In genomic region chr9:107342201-107342709, GRCm38 (mm10) we compare ENCODE assay signal across 11 mouse cellular contexts. TPM values are rescaled to one million over a fixed set of nuclear protein-coding genes. Genes with fewer than 3 reads are reported as not detected.
"Had no signal": no experiment of that assay in that cellular context is flagged by ENCODE, and none has a peak within 500 bp of the region (broad histone marks: within the 10 kb centered on the region; RNA-seq: fewer than 3 reads in every experiment).

No protein-coding gene starts in this region.

- ATAC-seq: liver, embryonic 12.5 days; midbrain, embryonic 15.5 days had no signal

- DNase-seq: kidney, adult 18-20 months; kidney, postnatal 14 days; lung, embryonic 14.5 days; lung, postnatal 10 days; lung, postnatal 4 days; right cerebral cortex, adult 18-20 months; right cerebral cortex, postnatal 25 days had no signal

RNA-seq across cellular contexts. Expression of gene 6430571L13Rik, which starts 1.9 kb away (rescaled TPM):
- total RNA-seq: monocyte, adult 5-6 weeks had no signal

RNA-seq across cellular contexts. Expression of gene Cacna2d2, which starts 57.2 kb away (rescaled TPM):
- total RNA-seq: monocyte, adult 5-6 weeks had no signal
- polyA plus RNA-seq: liver, embryonic 16.5 days; lung, embryonic 14.5 days had no signal
